Mouse (Mus musculus) spleen, adult 2 months (tissue): Measurements from ENCODE around the gene Myadm. TPM values are rescaled to one million over a fixed set of nuclear protein-coding genes. Genes with fewer than 3 reads are reported as not detected.
A peak's percentile ranks its signal among the peaks of the same experiment; 100 is the strongest.
"Not testable (repeated sequence)": the region's sequence is repeated elsewhere in the genome, so short reads cannot be mapped to it uniquely, and the experiment has no call there.

ENCODE experiments used
- DNase-seq, 2 experiments: peaks; one replicate each; pipeline versions ENCODE4 v3.0.0 to v3.0.0-alpha.2; 2012 to 2021; ENCODE audit warnings: low spot score in 2 of 2, low read depth in 1 of 2
- H3K27ac ChIP-seq: fragments of 200-500 bp; 2 replicates; pipeline ENCODE4 v1.5.1; 2012; ENCODE audit warnings: low read length, inconsistent platforms; ENCODE audit not compliant: insufficient read depth
- H3K27me3 ChIP-seq: fragments of 200-500 bp; 2 replicates; pipeline ENCODE4 v1.6.1; 2012; ENCODE audit warnings: mild to moderate bottlenecking, moderate library complexity, low read length, inconsistent platforms; ENCODE audit not compliant: control insufficient read depth, insufficient read depth
- H3K36me3 ChIP-seq: fragments of 200-500 bp; 2 replicates; pipeline ENCODE4 v1.6.1; 2012; ENCODE audit warnings: mild to moderate bottlenecking, low read length, inconsistent platforms; ENCODE audit not compliant: control insufficient read depth, insufficient read depth
- H3K4me1 ChIP-seq: fragments of 200-500 bp; 2 replicates; pipeline ENCODE4 v1.6.1; 2011; ENCODE audit warnings: inconsistent platforms; ENCODE audit not compliant: control insufficient read depth, insufficient read depth, insufficient read length
- H3K4me3 ChIP-seq: fragments of 200-500 bp; 2 replicates; pipeline ENCODE4 v1.5.1; 2011; ENCODE audit warnings: mild to moderate bottlenecking, inconsistent platforms; ENCODE audit not compliant: insufficient read depth, insufficient read length; ENCODE audit errors: extremely low read depth
- CTCF ChIP-seq: fragments of 200-500 bp; IDR thresholded peaks from 2 replicates; pipeline ENCODE4 v1.5.1; 2011; ENCODE audit warnings: mild to moderate bottlenecking, inconsistent platforms; ENCODE audit not compliant: insufficient read depth, insufficient read length, insufficient replicate concordance; ENCODE audit errors: extremely low read depth
- POLR2A ChIP-seq: fragments of 200-500 bp; IDR thresholded peaks from 2 replicates; pipeline ENCODE4 v1.6.1; 2011; ENCODE audit warnings: low read depth, low read length, inconsistent platforms
- WGBS: fragments of 180-500 bp; shearing (Covaris S2); methylation state at CpG from one replicate; pipeline ENCODE4 v1.1.7; 2018; 5-methylcytosine and 5-hydroxymethylcytosine counted together
- polyA plus RNA-seq: library from polyadenylated mRNA; depleted of rRNA; stranded (reverse); fragments of >200 nt; gene quantifications from 2 replicates; pipeline ENCODE4 v1.2.3, GENCODE M21; 2012

The Myadm gene
- polyA plus RNA-seq, 1 experiment = 126 TPM

GRCm38 (mm10) chr7:3265311-3265710 lies 23.6 kb upstream of the Myadm start:
- no peak for DNase-seq
- Histone ChIP-seq H3K27me3 (no peaks in the 10 kb centered on the region), H3K27ac (no peak overlapping the region), H3K4me3 (no peak overlapping the region), H3K4me1 (peaks cover 3% of the 10 kb centered on the region), H3K36me3 (no peaks in the 10 kb centered on the region)
- 62% methylated on average over 6 of the region's 6 CpGs for WGBS
- TF ChIP-seq CTCF (no peak), POLR2A (no peak)

GRCm38 (mm10) chr7:3267261-3267660 lies 21.6 kb upstream of the Myadm start:
- DNase-seq = no peak

GRCm38 (mm10) chr7:3267888-3268287 lies 21.0 kb upstream of the Myadm start:
- Histone ChIP-seq H3K4me3 (no peak overlapping the region), H3K4me1 (peaks cover 3% of the 10 kb centered on the region), H3K36me3 (no peaks in the 10 kb centered on the region), H3K27ac (no peak overlapping the region), H3K27me3 (no peaks in the 10 kb centered on the region)
- TF ChIP-seq CTCF (no peak), POLR2A (no peak)
- WGBS = 41% methylated on average over 8 of the region's 8 CpGs
- DNase-seq = no peak

More at GRCm38 (mm10) chr7:3267261-3267660, 21.6 kb upstream of the Myadm start:
- 84% methylated on average over 3 of the region's 3 CpGs for WGBS
- no peaks in the 10 kb centered on the region for H3K27me3 ChIP-seq
- no peak overlapping the region for H3K4me3 ChIP-seq
- no peaks in the 10 kb centered on the region for H3K36me3 ChIP-seq
- TF ChIP-seq CTCF (no peak), POLR2A (no peak)
- peaks cover 3% of the 10 kb centered on the region for H3K4me1 ChIP-seq
- H3K27ac ChIP-seq = no peak overlapping the region

GRCm38 (mm10) chr7:3268291-3268690 lies 20.6 kb upstream of the Myadm start:
- TF ChIP-seq POLR2A (no peak), CTCF (no peak)
- Histone ChIP-seq H3K27ac (no peak overlapping the region), H3K27me3 (no peaks in the 10 kb centered on the region), H3K36me3 (no peaks in the 10 kb centered on the region), H3K4me1 (peaks cover 3% of the 10 kb centered on the region), H3K4me3 (no peak overlapping the region)
- 26% methylated on average over 3 of the region's 3 CpGs for WGBS
- no peak for DNase-seq

GRCm38 (mm10) chr7:3272206-3272605 lies 16.7 kb upstream of the Myadm start:
- DNase-seq = no peak
- Histone ChIP-seq H3K27ac (no peak overlapping the region), H3K27me3 (no peaks in the 10 kb centered on the region), H3K36me3 (no peaks in the 10 kb centered on the region), H3K4me3 (no peak overlapping the region), H3K4me1 (peaks cover 12% of the 10 kb centered on the region)
- no peak for TF ChIP-seq POLR2A
- TF ChIP-seq CTCF = no peak
- WGBS = 24% methylated on average over 9 of the region's 9 CpGs

- 37% methylated on average over 6 of the region's 6 CpGs for WGBS
- Histone ChIP-seq H3K36me3 (no peaks in the 10 kb centered on the region), H3K27ac (peak overlapping the region; percentile 37; the same call in 1 of the 2 replicates), H3K4me1 (peaks cover 10% of the 10 kb centered on the region; the same call in 1 of the 2 replicates), H3K4me3 (no peak overlapping the region), H3K27me3 (no peaks in the 10 kb centered on the region)
- no peak for DNase-seq
- TF ChIP-seq CTCF (no peak), POLR2A (no peak)
Measured at GRCm38 (mm10) chr7:3275455-3276170, 13.3 kb upstream of the Myadm start.

GRCm38 (mm10) chr7:3276781-3277180 lies 12.1 kb upstream of the Myadm start:
- WGBS = 77% methylated on average over 4 of the region's 4 CpGs
- H3K4me3 ChIP-seq, H3K27ac ChIP-seq, H3K27me3 ChIP-seq, DNase-seq, H3K36me3 ChIP-seq: not testable (repeated sequence)
- peaks cover 12% of the 10 kb centered on the region; the same call in 1 of the 2 replicates for H3K4me1 ChIP-seq
